Mouse (Mus musculus): ENCODE results near the gene H2-M10.6.
"Not testable (repeated sequence)": the region's sequence is repeated elsewhere in the genome, so short reads cannot be mapped to it uniquely, and the experiment has no call there.

The H2-M10.6 gene

GRCm38 (mm10) chr17:36811871-36812270 is at the start of gene H2-M10.6:
TSS of gene H2-M10.6 (plus strand) at chr17:36812171.
- in situ Hi-C loops (cut with MboI; ENCODE audit: unreplicated experiment in 2 of 2) = loop anchor here in 1 of 2 experiments (10.0 to 25.0 kb wide), 2 partner anchors 393 to 725 kb away; partner anchors contain the start of gene Olfr94

- in situ Hi-C loops (cut with MboI; ENCODE audit: unreplicated experiment in 2 of 2) = no loop called here
These were observed 48.2 kb upstream of the H2-M10.6 start for GRCm38 (mm10) chr17:36763816-36764215.

GRCm38 (mm10) chr17:36764244-36764643 is 47.7 kb upstream of the H2-M10.6 start:
- in situ Hi-C loops (cut with MboI; ENCODE audit: unreplicated experiment in 2 of 2) = not testable (repeated sequence)

- in situ Hi-C loops (cut with MboI; ENCODE audit: unreplicated experiment in 2 of 2) = not testable (repeated sequence)
These were observed 46.6 kb upstream of the H2-M10.6 start for GRCm38 (mm10) chr17:36765403-36765802.

- in situ Hi-C loops (cut with MboI; ENCODE audit: unreplicated experiment in 2 of 2) = not testable (repeated sequence)
These were observed 39.4 kb upstream of the H2-M10.6 start, which contains the start of gene H2-M10.5 for GRCm38 (mm10) chr17:36772610-36773009. TSS of gene H2-M10.5 (plus strand) at chr17:36772910.

GRCm38 (mm10) chr17:36781533-36781932 is 30.4 kb upstream of the H2-M10.6 start:
- in situ Hi-C loops (cut with MboI; ENCODE audit: unreplicated experiment in 2 of 2) = loop anchor here in 1 of 2 experiments (10.0 kb wide), 1 partner anchor 847 kb away; no protein-coding TSS in a partner anchor

GRCm38 (mm10) chr17:36786483-36786886 is 25.5 kb upstream of the H2-M10.6 start:
- in situ Hi-C loops (cut with MboI; ENCODE audit: unreplicated experiment in 2 of 2) = loop anchor here (5.0 to 10.0 kb wide), 3 partner anchors 429 to 852 kb away; no protein-coding TSS in a partner anchor

GRCm38 (mm10) chr17:36788351-36788750 is 23.6 kb upstream of the H2-M10.6 start:
- in situ Hi-C loops (cut with MboI; ENCODE audit: unreplicated experiment in 2 of 2) = loop anchor here (5.0 to 10.0 kb wide), 3 partner anchors 431 to 854 kb away; no protein-coding TSS in a partner anchor

- in situ Hi-C loops (cut with MboI; ENCODE audit: unreplicated experiment in 2 of 2) = loop anchor here (5.0 to 10.0 kb wide), 3 partner anchors 432 to 854 kb away; no protein-coding TSS in a partner anchor
These were observed 23.2 kb upstream of the H2-M10.6 start for GRCm38 (mm10) chr17:36788801-36789200.

- in situ Hi-C loops (cut with MboI; ENCODE audit: unreplicated experiment in 2 of 2) = no loop called here
These were observed 12.5 kb upstream of the H2-M10.6 start for GRCm38 (mm10) chr17:36799493-36799892.

- in situ Hi-C loops (cut with MboI; ENCODE audit: unreplicated experiment in 2 of 2) = loop anchor here in 1 of 2 experiments (25.0 kb wide), 1 partner anchor 713 kb away; no protein-coding TSS in a partner anchor
These were observed 12.0 kb upstream of the H2-M10.6 start for GRCm38 (mm10) chr17:36799921-36800462.

GRCm38 (mm10) chr17:36824005-36824404 is 12.0 kb downstream of the H2-M10.6 start:
- in situ Hi-C loops (cut with MboI; ENCODE audit: unreplicated experiment in 2 of 2) = loop anchor here in 1 of 2 experiments (25.0 kb wide), 1 partner anchor 737 kb away; no protein-coding TSS in a partner anchor

GRCm38 (mm10) chr17:36825525-36825924 is 13.6 kb downstream of the H2-M10.6 start:
- in situ Hi-C loops (cut with MboI; ENCODE audit: unreplicated experiment in 2 of 2) = no loop called here

- in situ Hi-C loops (cut with MboI; ENCODE audit: unreplicated experiment in 2 of 2) = not testable (repeated sequence)
These were observed 14.0 kb downstream of the H2-M10.6 start for GRCm38 (mm10) chr17:36826002-36826401.

- in situ Hi-C loops (cut with MboI; ENCODE audit: unreplicated experiment in 2 of 2) = no loop called here
These were observed 16.5 kb downstream of the H2-M10.6 start for GRCm38 (mm10) chr17:36828488-36828887.

GRCm38 (mm10) chr17:36830470-36830869 is 18.5 kb downstream of the H2-M10.6 start:
- in situ Hi-C loops (cut with MboI; ENCODE audit: unreplicated experiment in 2 of 2) = no loop called here

- in situ Hi-C loops (cut with MboI; ENCODE audit: unreplicated experiment in 2 of 2) = no loop called here
These were observed 20.7 kb downstream of the H2-M10.6 start for GRCm38 (mm10) chr17:36832694-36833093.

- in situ Hi-C loops (cut with MboI; ENCODE audit: unreplicated experiment in 2 of 2) = no loop called here
These were observed 23.8 kb downstream of the H2-M10.6 start for GRCm38 (mm10) chr17:36835591-36836426.

- in situ Hi-C loops (cut with MboI; ENCODE audit: unreplicated experiment in 2 of 2) = no loop called here
These were observed 24.4 kb downstream of the H2-M10.6 start for GRCm38 (mm10) chr17:36836427-36836812.

- in situ Hi-C loops (cut with MboI; ENCODE audit: unreplicated experiment in 2 of 2) = no loop called here
These were observed 25.1 kb downstream of the H2-M10.6 start, which contains the start of gene Trim26 for GRCm38 (mm10) chr17:36836874-36837647. TSS of gene Trim26 (plus strand) at chr17:36837134.

Measured in v-Abl transformed pro-B cells (cell line).